Mouse (Mus musculus) natural killer cell, adult 2 months (primary cell): Measurements from ENCODE around the gene Ash1l.
A peak's percentile ranks its signal among the peaks of the same experiment; 100 is the strongest.

Source experiments
- DNase-seq, 2 experiments: peaks; one replicate each; pipeline ENCODE4 v3.0.0; 2022; ENCODE audit warnings: low spot score in 2 of 2

Gene Ash1l

GRCm38 (mm10) chr3:88950576-88951326 lies at the start of gene Ash1l, which contains the start of gene Dap3:
TSS of gene Ash1l (plus strand) at chr3:88950622.
TSS of gene Dap3 (minus strand) at chr3:88951181.
- DNase-seq = peak; percentile 82 to 86

DNA sequence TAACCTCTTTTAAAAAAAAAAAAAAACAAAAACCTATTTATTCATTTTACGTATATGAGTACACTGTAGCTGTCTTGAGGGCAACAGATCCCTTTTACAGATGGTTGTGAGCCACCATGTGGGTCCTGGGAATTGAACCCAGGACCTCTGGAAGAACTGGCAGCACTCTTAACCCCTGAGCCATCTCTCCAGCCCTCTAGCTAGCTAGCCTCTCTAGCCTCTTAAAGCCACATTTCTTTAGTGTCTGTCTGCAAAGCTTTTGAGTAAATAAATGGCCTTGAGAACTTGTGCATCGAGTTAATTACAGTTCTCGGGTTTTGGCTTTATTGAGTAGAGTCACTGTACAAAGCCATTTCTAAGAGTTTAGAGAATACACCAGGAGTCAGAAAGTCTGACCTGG lies 45.6 kb upstream of the Ash1l start:
- no peak for DNase-seq

GRCm38 (mm10) chr3:88905209-88905608 lies 45.2 kb upstream of the Ash1l start:
- DNase-seq = no peak

DNA sequence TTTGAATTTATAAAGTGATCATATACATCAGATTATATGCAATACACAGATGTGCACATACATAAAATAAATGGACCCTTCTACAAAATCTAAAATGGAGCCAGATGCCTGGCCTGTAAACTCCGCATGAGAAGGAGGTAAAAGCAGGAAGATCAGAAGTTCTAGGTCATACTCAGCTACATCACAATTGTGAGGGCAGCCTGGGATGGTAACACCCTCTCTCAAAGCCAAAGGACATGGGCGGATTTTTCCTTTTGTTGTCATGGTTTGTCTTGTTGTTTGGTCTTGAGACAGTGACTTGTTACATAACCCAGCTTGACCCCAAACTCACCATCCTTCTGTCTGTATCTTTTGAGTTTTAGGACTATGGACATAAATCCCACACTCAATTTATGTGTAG lies 44.7 kb upstream of the Ash1l start:
- DNase-seq = no peak

DNA sequence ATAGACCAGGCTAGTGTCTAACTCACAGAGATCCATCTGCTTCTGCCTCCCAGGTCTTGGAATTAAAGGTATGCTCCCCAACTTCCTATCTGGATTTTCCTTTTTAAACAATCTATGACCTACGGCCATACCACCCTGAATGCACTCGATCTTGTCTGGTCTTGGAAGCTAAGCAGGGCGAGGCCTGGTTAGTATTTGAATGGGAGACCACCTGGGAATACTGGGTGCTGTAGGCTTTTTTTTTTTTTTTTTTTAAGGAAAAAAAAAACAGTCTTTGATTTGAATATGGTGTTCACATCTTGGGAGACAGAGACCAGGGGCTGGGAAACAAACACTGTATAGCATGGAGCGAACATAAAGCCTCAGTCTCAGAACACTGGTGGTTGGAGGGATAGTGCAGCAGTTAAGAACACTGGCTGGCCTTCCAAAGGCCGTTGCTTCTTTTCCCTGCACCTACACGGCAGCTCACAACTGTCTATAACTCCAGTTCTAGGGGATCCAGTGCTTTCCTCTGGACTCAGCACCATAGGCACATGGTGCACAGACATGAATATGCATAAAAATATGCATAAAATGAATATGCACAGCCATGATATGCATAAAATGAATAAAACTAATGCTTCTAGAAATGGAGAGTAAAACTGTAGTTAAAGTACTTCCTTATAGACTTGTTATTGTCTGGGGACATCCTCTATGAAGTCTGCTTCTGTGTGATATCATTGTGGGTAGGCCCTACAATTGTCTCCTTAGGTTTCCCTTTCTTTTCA lies 43.8 kb upstream of the Ash1l start:
- DNase-seq = no peak

- no peak for DNase-seq
Measured at GRCm38 (mm10) chr3:88912585-88912984, 37.8 kb upstream of the Ash1l start.

- DNase-seq = peak; percentile 86 to 91
Measured at GRCm38 (mm10) chr3:88913511-88914383, 36.7 kb upstream of the Ash1l start, which contains the start of gene Msto1. TSS of gene Msto1 (minus strand) at chr3:88913999.

DNA sequence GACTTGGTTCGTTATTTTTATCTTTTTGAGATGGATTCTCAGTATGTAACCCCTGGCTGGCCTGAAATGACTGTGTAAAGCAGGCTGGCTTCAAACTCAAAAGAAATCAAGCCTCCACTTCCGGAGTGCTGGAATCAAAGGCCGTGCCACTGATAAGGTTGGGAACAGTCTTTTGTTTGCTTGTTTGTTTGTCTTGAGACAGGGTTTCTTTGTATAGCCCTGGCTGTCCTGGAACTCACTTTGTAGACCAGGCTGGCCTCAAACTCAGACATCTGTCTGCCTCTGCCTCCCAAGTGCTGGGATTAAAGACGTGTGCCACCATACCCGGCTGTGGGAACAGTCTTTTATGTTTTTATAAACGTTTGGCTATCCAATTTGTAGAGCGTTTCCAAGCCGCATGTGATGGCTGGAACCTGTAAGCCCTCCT lies 36.0 kb upstream of the Ash1l start:
- DNase-seq = no peak

GRCm38 (mm10) chr3:88918981-88919380 lies 31.4 kb upstream of the Ash1l start:
- DNase-seq = no peak

DNA sequence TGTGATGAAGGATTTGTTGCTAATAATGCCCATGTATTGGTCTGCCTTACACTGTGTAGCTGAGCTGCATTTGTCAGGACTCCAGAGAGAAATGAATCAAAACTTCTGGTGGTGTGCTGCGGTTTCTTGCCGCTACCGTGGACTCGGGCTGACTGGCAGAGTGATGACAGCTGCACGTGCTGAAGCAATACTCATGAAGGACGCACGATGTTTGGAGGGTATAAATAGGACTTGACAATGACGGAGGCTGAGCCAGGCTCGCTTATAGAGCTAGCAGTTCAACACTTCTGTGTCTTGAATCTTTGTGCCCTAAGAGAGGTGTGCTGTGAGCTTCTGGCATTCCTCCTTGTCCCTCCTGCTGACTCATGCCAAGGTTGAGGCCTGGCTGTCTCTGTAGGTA lies 29.0 kb upstream of the Ash1l start:
- DNase-seq = no peak

DNA sequence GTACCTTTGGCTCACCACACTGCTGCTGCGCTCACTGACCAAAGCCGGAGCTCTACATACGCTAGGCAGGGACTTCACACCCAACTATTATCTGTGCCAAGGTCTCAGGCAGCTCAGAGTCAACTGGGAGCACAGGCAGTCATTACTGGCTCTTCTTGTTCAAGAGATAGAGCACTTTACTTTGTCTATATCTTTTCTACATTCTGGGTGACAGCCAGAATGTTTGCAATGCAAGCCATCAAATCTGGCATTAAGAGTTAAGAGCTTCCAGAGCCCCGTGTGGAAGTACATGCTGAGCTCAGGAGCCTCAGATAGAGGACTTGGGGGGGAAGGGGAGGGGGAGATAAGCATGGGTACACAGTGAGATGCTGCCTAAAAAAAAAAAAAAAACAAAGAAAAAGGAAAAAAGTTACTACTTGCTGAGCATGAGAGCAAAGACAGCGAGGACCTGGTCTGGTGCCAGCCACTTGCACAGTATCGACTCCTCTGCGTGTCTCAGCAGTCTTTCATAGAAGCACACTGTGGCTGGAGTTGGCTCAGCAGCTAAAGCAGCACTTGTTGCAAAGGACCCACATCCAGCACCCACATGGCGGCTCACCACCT lies 26.3 kb upstream of the Ash1l start:
- DNase-seq = no peak

DNA sequence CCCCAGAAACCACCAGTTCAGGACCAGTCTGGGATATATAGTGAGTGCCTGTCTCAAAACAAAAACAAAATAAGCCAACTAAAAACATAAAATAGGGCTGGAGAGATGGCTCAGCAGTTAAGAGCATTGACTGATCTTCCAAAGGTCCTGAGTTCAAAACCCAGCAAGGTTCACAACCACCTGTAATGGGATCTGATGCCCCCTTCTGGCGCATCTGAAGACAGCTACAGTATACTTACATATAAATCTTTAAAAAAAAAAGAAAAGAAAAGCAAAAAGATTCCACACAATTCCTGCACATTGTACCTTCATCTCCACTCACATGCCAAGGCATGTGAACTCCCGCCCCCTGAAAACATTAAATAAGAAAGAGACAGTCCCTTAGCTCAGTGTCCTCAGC lies 24.8 kb upstream of the Ash1l start:
- no peak for DNase-seq

GRCm38 (mm10) chr3:88929501-88929900 lies 20.9 kb upstream of the Ash1l start:
- DNase-seq = no peak

- no peak for DNase-seq
Measured at GRCm38 (mm10) chr3:88939071-88939470, 11.4 kb upstream of the Ash1l start.

GRCm38 (mm10) chr3:88939749-88940148 lies 10.7 kb upstream of the Ash1l start:
- peak; percentile 36 to 37 for DNase-seq

GRCm38 (mm10) chr3:88942316-88942880 lies 8.0 kb upstream of the Ash1l start:
- DNase-seq = no peak

- DNase-seq = no peak
Measured at GRCm38 (mm10) chr3:88944109-88944508, 6.3 kb upstream of the Ash1l start.

GRCm38 (mm10) chr3:88949786-88950575 lies 441 bp upstream of the Ash1l start:
- DNase-seq = peak; percentile 64 to 77

DNA sequence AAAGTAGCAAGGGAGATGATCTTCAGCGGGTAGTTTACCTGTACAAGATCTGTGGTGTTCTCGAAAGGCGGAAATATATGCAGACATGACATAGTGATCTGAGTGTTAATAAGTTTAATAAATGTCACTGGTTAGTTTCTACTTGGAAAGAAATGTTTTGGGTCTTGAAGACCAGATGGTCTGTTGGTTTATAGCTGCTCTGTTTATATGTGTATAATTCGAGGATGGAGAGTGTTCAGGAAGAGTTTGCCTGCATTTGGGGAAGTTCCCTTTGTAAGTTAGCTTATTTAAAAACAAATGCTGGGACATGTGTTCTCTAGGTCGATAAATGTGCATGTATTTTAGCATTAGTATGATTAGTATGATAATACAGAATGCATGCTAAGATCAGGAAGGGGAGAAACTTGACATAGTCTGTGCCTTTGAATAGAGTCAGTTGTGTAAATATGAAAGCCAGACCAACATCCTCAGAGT lies 942 bp downstream of the Ash1l start:
- no peak for DNase-seq

DNA sequence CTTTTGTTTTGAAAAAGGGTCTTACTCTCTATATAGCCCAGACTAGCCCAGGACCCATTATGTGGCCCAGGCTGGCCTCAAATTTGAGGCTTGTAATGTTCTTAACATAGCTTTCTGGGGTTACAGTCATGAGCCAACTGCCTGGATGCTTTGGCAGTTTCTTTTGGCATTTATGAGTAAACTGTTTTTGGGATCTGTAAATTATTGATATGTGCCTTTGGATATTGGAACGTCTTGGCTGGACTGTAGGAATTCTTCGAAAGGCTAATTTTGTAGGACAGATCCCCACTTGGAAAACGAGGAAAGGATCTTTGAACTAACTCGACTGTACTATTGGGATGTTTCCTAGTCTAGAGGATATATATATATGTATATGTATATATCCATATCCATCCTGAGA lies 2.8 kb downstream of the Ash1l start:
- DNase-seq = no peak
